Mouse (Mus musculus): ENCODE data around the gene Syne4. TPM values are rescaled to one million over a fixed set of nuclear protein-coding genes. Genes with fewer than 3 reads are reported as not detected.

Syne4 gene
- polyA plus RNA-seq, 1 experiment from 2014 or later = 54.0 TPM

Other genes starting within 250 kb of the Syne4 start
- 4.5 and 5.1 TPM in 2 replicates for gene Zfp82, start 241.9 kb upstream of the Syne4 start, polyA plus RNA-seq (2015; fragmentation: Nextera tagmentation; extraction: Ambion mirVana)
- 0.70 and 0.87 TPM in 2 replicates for gene Gm26920, start 224.4 kb upstream of the Syne4 start, polyA plus RNA-seq (2015; fragmentation: Nextera tagmentation; extraction: Ambion mirVana)
- gene Zfp566, start 224.3 kb upstream of the Syne4 start, polyA plus RNA-seq (2015; fragmentation: Nextera tagmentation; extraction: Ambion mirVana) = 6.8 and 8.6 TPM in 2 replicates
- 96.5 and 108 TPM in 2 replicates for gene Zfp260, start 220.0 kb upstream of the Syne4 start, polyA plus RNA-seq (2015; fragmentation: Nextera tagmentation; extraction: Ambion mirVana)
- gene Zfp382, start 192.9 kb upstream of the Syne4 start, polyA plus RNA-seq (2015; fragmentation: Nextera tagmentation; extraction: Ambion mirVana) = 9.5 TPM in 2 replicates
- 12.2 and 12.6 TPM in 2 replicates for gene Zfp146, start 145.1 kb upstream of the Syne4 start, polyA plus RNA-seq (2015; fragmentation: Nextera tagmentation; extraction: Ambion mirVana)
- 12.8 and 25.0 TPM in 2 replicates for gene Cox7a1, start 130.7 kb upstream of the Syne4 start, polyA plus RNA-seq (2015; fragmentation: Nextera tagmentation; extraction: Ambion mirVana)
- 90.0 and 98.5 TPM in 2 replicates for gene Capns1, start 116.0 kb upstream of the Syne4 start, polyA plus RNA-seq (2015; fragmentation: Nextera tagmentation; extraction: Ambion mirVana)
- gene Polr2i, start 82.9 kb upstream of the Syne4 start, polyA plus RNA-seq (2015; fragmentation: Nextera tagmentation; extraction: Ambion mirVana) = 111 and 116 TPM in 2 replicates
- 148 and 151 TPM in 2 replicates for gene Tbcb, start 82.5 kb upstream of the Syne4 start, polyA plus RNA-seq (2015; fragmentation: Nextera tagmentation; extraction: Ambion mirVana)
- gene Ovol3, start 79.1 kb upstream of the Syne4 start, polyA plus RNA-seq (2015; fragmentation: Nextera tagmentation; extraction: Ambion mirVana) = 0.19 TPM in 1 of 2 replicates, not detected in the other
- 0.25 and 0.53 TPM in 2 replicates for gene Thap8, start 34.7 kb upstream of the Syne4 start, polyA plus RNA-seq (2015; fragmentation: Nextera tagmentation; extraction: Ambion mirVana)
- gene Wdr62, start 34.4 kb upstream of the Syne4 start, polyA plus RNA-seq (2015; fragmentation: Nextera tagmentation; extraction: Ambion mirVana) = 7.1 and 7.3 TPM in 2 replicates
- gene Clip3, start 23.1 kb upstream of the Syne4 start, polyA plus RNA-seq (2015; fragmentation: Nextera tagmentation; extraction: Ambion mirVana) = 21.4 and 22.6 TPM in 2 replicates
- gene Alkbh6, start 6.1 kb upstream of the Syne4 start, polyA plus RNA-seq (2015; fragmentation: Nextera tagmentation; extraction: Ambion mirVana) = 64.4 and 64.7 TPM in 2 replicates
- 1.2 TPM in 1 of 2 replicates, not detected in the other for gene E130208F15Rik, start 6.9 kb downstream of the Syne4 start, polyA plus RNA-seq (2015; fragmentation: Nextera tagmentation; extraction: Ambion mirVana)
- gene Sdhaf1, start 9.1 kb downstream of the Syne4 start, polyA plus RNA-seq (2015; fragmentation: Nextera tagmentation; extraction: Ambion mirVana) = 12.1 and 14.6 TPM in 2 replicates
- gene Lrfn3, start 48.0 kb downstream of the Syne4 start, polyA plus RNA-seq (2015; fragmentation: Nextera tagmentation; extraction: Ambion mirVana) = 4.0 and 4.6 TPM in 2 replicates
- 71.0 and 75.8 TPM in 2 replicates for gene Tyrobp, start 99.0 kb downstream of the Syne4 start, polyA plus RNA-seq (2015; fragmentation: Nextera tagmentation; extraction: Ambion mirVana)
- gene Hcst, start 105.0 kb downstream of the Syne4 start, polyA plus RNA-seq (2015; fragmentation: Nextera tagmentation; extraction: Ambion mirVana) = 1.9 and 2.0 TPM in 2 replicates
- gene Nfkbid, start 106.9 kb downstream of the Syne4 start, polyA plus RNA-seq (2015; fragmentation: Nextera tagmentation; extraction: Ambion mirVana) = 1.5 and 2.0 TPM in 2 replicates
- 29.2 and 33.0 TPM in 2 replicates for gene Aplp1, start 130.7 kb downstream of the Syne4 start, polyA plus RNA-seq (2015; fragmentation: Nextera tagmentation; extraction: Ambion mirVana)
- 1.4 and 1.9 TPM in 2 replicates for gene Kirrel2, start 142.9 kb downstream of the Syne4 start, polyA plus RNA-seq (2015; fragmentation: Nextera tagmentation; extraction: Ambion mirVana)
- 3.4 and 4.2 TPM in 2 replicates for gene Nphs1, start 143.5 kb downstream of the Syne4 start, polyA plus RNA-seq (2015; fragmentation: Nextera tagmentation; extraction: Ambion mirVana)
- gene Prodh2, start 178.8 kb downstream of the Syne4 start, polyA plus RNA-seq (2015; fragmentation: Nextera tagmentation; extraction: Ambion mirVana) = 3.6 and 4.0 TPM in 2 replicates
- gene Arhgap33, start 220.3 kb downstream of the Syne4 start, polyA plus RNA-seq (2015; fragmentation: Nextera tagmentation; extraction: Ambion mirVana) = 5.6 and 5.7 TPM in 2 replicates
- gene Hspb6, start 237.4 kb downstream of the Syne4 start, polyA plus RNA-seq (2015; fragmentation: Nextera tagmentation; extraction: Ambion mirVana) = 69.8 and 72.4 TPM in 2 replicates
- gene Proser3, start 237.5 kb downstream of the Syne4 start, polyA plus RNA-seq (2015; fragmentation: Nextera tagmentation; extraction: Ambion mirVana) = 10.3 and 12.6 TPM in 2 replicates
- gene Lin37, start 245.0 kb downstream of the Syne4 start, polyA plus RNA-seq (2015; fragmentation: Nextera tagmentation; extraction: Ambion mirVana) = 53.8 and 58.5 TPM in 2 replicates
- gene U2af1l4, start 248.5 kb downstream of the Syne4 start, polyA plus RNA-seq (2015; fragmentation: Nextera tagmentation; extraction: Ambion mirVana) = 73.4 and 80.7 TPM in 2 replicates
- 12.6 and 14.6 TPM in 2 replicates for gene Gm49396, start 248.5 kb downstream of the Syne4 start, polyA plus RNA-seq (2015; fragmentation: Nextera tagmentation; extraction: Ambion mirVana)
- gene Psenen, start 248.8 kb downstream of the Syne4 start, polyA plus RNA-seq (2015; fragmentation: Nextera tagmentation; extraction: Ambion mirVana) = 137 and 156 TPM in 2 replicates

Data from stomach, embryonic 16.5 days (tissue).